Mouse (Mus musculus) bone marrow macrophage, adult 2 months (primary cell): Measurements from ENCODE around the gene Mosmo.

Experiments
- CTCF ChIP-seq: IDR thresholded peaks from 2 replicates; pipeline ENCODE4 v1.5.1; 2012; ENCODE audit warnings: low read depth, mild to moderate bottlenecking, low read length, moderate library complexity
- POLR2A ChIP-seq: IDR thresholded peaks from 2 replicates; pipeline ENCODE4 v1.6.1; 2012; ENCODE audit warnings: mild to moderate bottlenecking, low read depth, low read length, borderline replicate concordance

GRCm38 (mm10) chr7:120778012-120778411 is 100.6 kb downstream of the Mosmo start:
- TF ChIP-seq CTCF, result no peak
- no peak for TF ChIP-seq POLR2A
